Mouse (Mus musculus) layer of hippocampus, adult 9-11 months (tissue): ENCODE measurements around the gene Pxt1.
A peak's percentile ranks its signal among the peaks of the same experiment; 100 is the strongest.
"Not testable (repeated sequence)": the region's sequence is repeated elsewhere in the genome, so short reads cannot be mapped to it uniquely, and the experiment has no call there.

Source experiments
- DNase-seq: peaks from one replicate; pipeline ENCODE4 v3.0.0; 2022

Gene Pxt1

DNA sequence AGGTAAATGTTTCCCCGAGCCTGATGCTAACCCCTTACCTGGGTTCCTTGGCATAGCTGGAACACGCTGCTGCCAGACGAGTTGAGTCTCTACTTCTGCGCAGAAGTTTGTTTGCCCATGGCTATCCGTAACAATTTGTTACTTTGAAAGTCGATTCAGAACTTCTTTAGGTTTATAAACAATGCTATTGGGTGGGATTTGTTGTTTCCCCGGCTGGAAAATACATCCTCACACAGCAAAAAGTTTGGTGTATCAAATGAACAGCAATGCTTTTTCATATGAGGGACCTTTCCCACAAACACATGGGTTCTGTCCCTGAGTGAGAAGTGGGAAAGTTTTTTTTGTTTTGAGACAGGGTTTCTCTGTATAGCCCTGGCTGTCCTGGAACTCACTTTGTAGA, at the start of gene Pxt1:
Gene Pxt1, minus strand, starts transcription at position 101 of the 400 bp plus-strand sequence.
- DNase-seq: no peak

GRCm38 (mm10) chr17:28993004-28993403, 49.4 kb upstream of the Pxt1 start:
- DNase-seq: not testable (repeated sequence)

DNA sequence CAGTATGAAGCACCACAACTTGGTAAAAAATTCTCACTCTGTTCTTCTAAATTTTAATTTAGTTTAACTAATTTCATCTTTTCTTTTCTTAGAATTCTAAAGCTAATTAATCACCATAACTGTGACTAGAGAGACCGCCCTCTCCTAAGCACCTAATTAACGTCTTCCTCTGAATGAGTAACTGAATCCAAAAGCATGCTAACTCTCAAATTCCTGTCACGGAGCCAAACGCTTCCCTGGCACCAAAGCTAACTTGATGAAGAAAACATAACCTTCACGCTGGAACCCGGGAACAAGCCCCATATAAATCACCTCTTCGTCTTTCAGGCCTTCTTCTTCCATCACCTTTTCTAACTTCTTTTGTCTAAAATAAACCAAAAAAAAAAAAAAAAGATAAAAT, 48.5 kb upstream of the Pxt1 start:
- no peak for DNase-seq

GRCm38 (mm10) chr17:28991286-28991685, 47.6 kb upstream of the Pxt1 start:
- DNase-seq: no peak

- no peak for DNase-seq
Measured at GRCm38 (mm10) chr17:28990060-28990459, 46.4 kb upstream of the Pxt1 start.

GRCm38 (mm10) chr17:28988996-28989395, 45.4 kb upstream of the Pxt1 start:
- no peak for DNase-seq

GRCm38 (mm10) chr17:28988291-28988690, 44.7 kb upstream of the Pxt1 start:
- DNase-seq: no peak

DNA sequence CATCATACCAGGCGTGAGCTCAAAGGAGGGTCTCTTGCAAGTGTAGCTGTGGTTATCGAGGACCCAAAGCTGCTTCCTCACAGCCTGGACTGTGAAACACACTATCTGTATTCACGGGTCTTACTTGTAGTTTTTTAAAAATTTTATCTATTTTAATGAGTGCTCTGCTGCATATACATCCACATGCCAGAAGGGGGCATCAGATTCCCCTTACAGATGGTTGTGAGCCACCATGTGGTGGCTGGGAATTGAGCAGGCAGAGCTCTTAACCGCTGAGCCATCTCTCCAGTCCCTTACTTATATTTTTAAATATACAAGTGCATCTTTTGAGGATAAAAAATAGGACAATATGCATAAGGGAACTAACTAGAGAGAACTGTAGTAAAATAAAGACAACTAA, 44.1 kb upstream of the Pxt1 start:
- DNase-seq: no peak

GRCm38 (mm10) chr17:28986833-28987232, 43.2 kb upstream of the Pxt1 start:
- DNase-seq: no peak

DNA sequence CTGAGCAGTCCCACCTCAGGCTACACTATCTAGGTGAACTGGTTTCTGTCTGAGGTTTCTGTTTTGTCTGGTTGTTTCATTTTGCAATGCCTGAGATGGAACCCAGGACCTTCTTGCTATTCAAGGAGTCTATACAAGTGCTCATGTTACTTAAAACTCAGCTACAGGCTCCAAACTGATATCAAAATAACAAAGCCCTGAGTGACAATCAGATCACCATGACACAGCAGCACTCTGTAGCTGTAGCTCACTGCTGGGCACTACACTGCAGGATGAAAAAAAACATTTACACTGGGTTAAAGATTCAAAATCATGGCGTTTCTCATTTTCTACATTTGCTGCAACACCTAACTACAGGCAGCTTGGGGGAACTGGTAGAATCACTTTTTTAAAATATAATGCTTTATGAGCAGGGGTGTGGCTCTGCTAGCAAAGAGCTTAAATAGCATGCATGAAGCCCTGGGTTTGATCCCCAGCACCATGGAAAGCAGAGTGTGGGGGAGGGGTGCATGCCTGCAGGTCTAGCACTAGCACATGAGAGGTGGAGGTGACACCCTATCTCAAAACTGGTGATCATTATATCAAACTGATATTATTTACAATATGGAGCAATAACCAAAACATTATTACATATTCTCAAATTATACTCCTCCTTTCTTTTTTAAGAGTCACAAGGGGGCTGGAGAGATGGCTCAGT, 41.2 kb upstream of the Pxt1 start:
- no peak for DNase-seq

DNA sequence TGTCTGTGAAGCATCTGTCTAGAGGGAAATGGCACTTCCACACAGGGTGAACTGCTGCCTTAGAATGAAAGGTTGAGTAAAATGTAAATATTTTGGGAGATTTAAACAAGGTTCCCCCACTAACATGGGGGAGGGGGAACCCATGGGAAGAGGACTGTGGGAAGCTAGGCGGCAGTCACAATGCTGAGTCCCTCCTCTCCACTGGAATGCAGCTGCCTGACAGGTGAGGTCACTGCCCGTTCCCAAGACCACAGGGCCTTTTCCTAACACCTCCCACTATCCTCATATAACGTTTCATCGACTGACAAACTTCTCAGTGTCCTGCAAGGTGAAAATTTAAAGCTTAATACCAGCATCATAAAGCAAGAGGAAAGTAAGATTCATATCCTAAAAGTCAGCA, 39.0 kb upstream of the Pxt1 start:
- no peak for DNase-seq

DNA sequence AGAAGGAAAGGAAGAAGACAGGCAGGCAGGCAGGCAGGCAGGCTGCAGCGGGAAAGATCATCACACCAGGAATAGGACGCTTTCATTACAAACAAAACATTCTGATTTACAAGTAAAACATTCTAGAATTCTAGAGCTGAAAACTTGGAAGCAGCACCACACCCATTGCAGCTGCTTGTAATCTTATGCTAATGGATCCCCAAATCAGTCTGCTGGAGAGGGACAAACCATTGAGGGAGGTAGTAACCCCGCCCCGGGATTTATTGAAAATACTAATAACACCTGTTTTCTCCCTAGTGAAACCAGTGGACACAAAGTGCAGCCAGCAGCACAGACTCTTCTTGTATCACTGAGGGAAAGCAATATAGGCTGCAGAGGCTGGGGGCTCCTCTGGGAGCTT, 37.4 kb upstream of the Pxt1 start:
- no peak for DNase-seq

DNA sequence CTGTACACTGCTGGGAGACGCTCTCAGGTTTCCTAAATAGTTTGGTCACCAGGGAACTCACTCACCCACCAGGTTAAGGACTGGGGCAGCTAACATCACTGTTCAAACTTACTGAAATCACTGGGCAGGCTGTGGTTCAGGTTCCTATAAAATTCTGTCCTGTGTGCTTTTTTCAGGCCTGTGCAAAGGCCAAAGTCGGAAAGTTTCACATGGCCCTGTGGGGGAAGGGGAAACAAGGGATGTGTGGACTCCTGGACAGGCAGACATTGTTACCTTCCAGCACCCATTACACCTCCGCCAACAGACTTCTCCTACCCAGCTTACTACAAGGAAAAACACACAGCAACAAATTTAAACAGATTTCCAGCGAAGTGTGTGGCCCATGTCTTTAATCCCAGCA, 35.5 kb upstream of the Pxt1 start:
- DNase-seq: no peak

DNA sequence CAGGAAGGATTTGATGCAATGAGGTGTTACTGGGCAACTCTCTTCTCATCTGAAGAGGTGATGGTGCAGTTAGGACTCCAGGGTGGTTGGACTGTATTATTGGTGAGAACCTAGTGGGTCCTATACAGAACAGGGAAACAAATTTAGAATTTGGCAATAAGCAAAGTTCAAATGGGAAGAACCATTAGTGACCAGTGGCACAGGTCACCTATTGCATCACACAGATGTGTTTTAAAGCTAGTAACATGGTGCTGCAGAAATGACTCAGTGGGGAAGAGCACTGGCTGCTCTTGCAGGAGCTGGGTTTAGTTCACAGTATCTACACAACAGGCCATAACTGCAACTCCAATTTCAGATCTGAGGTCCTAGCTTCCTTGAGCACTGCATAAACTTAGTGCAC, 26.5 kb upstream of the Pxt1 start:
- no peak for DNase-seq

DNA sequence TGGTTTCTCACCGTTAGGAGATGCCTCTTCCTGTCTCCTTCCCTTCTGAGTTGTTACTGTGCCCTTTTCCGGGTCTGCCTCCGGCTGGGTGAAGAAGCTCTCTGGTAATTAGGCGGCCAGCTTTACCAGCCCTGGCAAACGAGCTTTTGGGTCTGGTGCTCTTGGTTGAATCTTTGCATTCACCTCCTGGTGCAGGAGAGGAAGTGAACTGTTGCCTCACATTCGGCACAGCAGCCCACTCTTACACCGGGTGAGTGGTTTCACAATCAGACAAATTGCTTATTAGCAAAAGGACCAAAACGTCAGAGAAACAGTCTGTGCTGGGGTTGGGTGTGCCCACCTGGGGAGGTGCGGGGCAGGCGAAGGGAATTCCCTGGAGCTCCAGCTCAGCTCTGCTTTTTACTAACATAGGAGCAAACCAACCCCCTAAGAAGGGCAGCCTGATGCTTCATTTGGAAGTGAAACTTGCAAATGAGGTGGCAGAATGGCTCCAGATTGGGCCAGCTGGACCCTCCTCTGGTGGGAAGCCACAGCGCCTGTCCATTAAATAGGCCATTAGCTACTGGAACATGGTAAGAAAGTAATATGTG, 23.5 kb upstream of the Pxt1 start:
- DNase-seq: no peak

DNA sequence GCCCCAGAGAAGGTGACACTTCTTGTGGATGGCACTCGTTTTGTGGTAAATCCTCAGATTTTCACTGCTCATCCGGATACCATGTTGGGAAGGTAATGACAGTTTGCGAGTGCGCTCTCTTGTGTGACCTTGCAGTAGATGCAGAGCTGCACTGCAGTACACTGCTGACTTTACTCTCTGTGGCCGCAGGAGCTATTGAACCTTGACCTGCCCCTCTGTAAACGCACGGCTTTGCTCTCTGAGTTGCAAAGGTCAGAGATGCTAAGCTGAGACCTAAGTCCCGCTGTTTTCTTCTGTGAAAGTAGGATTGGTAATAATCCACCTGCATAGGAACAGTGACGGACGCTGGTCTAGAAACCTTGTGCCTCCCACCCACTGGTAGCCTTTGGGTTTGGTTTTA, 18.0 kb upstream of the Pxt1 start:
- no peak for DNase-seq

GRCm38 (mm10) chr17:28960597-28960996, 17.0 kb upstream of the Pxt1 start:
- DNase-seq: no peak

DNA sequence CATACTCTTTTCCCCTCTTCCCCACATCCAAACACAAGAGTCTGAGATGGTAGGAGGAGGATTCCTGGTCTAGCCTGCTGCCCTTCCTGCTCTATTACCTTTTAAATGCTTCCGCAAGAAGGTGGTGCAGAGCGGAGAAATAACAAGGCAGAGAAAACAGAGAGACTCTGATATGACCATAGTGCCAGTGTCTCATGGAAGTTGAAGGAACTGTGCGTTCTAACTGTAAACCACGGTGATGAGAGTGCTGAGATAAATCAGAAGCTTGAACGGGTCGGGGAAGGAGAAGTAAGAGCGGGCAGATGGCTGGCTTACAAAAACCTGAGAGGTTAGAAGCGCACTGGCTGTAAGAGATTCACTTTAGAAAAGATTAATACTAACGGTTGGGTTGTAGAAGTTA, 10.8 kb upstream of the Pxt1 start:
- DNase-seq: no peak

DNA sequence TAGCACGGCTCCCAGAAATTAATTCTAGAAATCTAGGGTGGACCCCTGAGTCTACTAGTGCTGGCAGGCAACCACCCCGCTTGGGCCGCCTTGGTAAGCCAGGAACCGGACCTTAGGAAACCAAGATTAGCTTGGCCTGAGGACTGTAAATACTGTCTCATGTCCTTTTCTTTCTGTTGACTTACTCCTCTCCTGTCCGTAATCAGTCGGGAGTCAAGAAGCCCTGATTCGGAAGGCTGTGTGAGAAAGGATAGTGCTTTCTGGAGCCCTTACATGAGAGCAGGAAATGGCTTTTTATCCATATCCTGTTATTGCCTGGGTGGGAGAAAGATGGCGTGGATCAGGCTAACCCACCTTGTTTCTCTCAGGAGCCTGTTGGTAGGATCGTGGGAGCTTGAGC, 9.6 kb upstream of the Pxt1 start:
- DNase-seq: no peak

DNA sequence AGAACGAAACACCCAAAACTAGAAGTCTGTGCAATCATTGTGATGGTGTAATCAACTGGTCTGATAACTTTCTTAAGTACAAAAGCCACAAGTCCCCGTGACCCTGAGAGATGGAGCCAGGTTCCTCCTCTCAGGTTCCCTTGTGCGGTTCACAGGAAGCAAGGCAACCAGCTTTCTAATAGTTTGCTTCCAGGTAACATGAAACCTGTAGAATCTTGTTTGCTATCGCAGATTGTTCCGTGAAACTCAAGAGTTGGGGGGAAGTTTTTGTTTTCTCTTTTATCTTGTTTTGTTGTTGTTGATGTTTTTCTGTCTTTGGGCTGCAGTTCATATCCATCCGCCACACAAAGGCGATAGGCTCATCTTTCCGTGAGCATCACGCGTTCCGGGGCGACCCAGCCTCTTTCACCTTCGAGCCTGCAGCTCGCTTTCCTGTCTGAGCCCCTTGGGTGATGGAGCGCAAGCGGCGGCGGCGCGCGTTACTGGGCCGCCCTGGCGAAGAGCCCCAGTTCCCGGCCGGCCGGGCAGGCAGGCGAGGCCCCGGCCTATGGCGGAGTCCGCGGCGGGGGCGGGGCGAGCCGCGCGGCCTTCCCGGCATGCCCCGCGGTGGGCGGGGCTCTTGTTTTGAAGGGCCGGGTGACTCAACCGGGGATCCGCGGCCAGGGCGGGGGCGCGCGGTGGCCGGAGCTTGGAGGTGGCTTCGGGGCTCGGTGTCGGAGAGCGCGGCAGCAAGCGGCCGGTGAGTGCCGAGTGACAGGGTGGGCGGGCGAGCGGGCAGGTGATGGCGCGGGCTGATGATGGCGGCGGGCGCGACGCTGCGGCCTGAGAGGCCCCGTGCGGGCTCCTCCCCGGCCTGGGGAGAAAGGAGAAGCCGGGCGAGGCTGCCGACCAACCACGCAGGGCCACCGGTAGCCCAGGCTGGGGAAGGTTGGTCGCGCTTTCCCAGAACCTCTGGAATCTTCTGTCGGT, 8.5 kb upstream of the Pxt1 start, which contains the start of gene Kctd20:
Gene Kctd20, plus strand, starts transcription at position 120 of the 969 bp plus-strand sequence.
- DNase-seq: peak; percentile 92

DNA sequence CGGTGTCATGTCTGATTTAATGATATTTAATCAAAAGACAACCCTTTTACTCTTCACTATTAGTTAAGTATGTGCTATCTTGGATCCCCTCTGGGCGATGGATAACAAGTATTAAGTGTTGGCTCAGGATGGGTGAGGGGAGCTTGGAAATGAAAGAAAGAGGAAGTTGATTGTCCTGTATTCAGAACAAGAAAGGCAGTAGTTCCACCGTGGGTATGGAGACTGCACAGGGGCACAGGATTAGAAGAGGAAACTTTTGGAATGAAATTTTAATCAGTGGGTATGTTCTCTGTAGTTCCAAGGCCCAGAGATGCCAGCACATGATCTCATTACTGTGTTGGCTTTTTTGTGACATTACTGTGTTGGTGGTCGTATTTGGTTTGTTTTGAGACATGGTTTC, 7.1 kb upstream of the Pxt1 start:
- DNase-seq: no peak

GRCm38 (mm10) chr17:28948661-28949060, 5.0 kb upstream of the Pxt1 start:
- DNase-seq: peak; percentile 51

- no peak for DNase-seq
Measured at GRCm38 (mm10) chr17:28947011-28947939, 3.6 kb upstream of the Pxt1 start.
